Mouse (Mus musculus) right cerebral cortex, adult 2 months (tissue): ENCODE measurements around the gene Sntg2.
A peak's percentile ranks its signal among the peaks of the same experiment; 100 is the strongest.

Experiments used
- DNase-seq, 2 experiments: peaks; one replicate each; pipeline ENCODE4 v3.0.0; 2021 to 2022; ENCODE audit warnings: low spot score in 2 of 2

Sntg2 gene

GRCm38 (mm10) chr12:30283741-30284140 is 89.4 kb downstream of the Sntg2 start:
- no peak for DNase-seq

DNA sequence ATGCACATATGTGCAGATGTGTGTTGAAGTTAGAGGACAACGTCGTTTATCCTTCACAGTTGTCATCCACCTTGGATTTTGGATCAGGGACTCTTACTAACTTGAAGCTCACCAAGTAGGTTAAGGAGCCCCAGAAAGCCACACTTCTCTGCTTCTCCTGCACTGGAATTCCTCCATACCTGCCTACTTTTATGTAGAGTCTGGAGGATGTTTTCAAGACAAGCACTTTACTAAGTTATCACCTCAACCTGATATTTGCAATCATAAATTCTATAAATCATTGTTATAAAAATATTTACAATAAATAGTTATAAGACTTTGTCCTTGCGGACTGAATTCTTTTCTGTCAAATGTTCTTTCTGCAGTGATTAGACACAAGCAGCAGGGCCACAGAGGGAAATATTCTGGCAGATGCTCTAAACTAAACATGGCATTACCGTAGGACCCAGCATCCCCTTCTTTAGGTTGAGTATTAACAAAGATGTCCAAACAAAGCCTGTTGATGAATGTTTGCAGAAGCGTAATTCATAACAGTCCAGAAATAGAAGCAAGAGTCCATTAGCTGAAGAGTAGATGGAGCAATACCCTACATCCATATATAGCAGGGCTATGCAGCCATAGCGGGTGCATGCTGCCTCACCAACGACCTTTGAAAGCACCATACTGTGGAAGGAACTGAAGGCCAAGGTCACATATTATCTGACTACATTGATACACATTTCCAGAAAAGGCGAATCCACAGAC is 100.8 kb downstream of the Sntg2 start:
- DNase-seq, result no peak

- no peak for DNase-seq
Measured at GRCm38 (mm10) chr12:30264206-30264605, 109.0 kb downstream of the Sntg2 start.

DNA sequence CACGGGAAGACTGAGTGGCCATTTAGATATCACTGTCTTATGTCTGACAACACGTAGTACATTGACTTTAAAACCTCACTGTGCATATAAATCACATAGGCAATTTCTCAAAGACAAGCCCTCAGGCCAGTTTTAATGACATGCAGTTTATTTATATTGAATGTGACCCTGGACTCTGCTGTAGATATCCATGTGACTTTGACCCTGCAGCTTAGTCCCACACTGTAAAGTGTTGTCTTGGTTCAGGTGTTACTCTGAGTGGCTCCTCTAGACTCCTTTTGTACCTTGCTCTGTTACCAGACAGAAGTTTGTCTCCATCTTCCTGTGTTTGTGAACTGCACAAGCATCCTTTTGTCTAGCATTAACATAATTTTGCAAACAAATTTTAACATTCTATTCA is 112.0 kb downstream of the Sntg2 start:
- no peak for DNase-seq

- DNase-seq, result no peak
Measured at GRCm38 (mm10) chr12:30258641-30259040, 114.5 kb downstream of the Sntg2 start.

DNA sequence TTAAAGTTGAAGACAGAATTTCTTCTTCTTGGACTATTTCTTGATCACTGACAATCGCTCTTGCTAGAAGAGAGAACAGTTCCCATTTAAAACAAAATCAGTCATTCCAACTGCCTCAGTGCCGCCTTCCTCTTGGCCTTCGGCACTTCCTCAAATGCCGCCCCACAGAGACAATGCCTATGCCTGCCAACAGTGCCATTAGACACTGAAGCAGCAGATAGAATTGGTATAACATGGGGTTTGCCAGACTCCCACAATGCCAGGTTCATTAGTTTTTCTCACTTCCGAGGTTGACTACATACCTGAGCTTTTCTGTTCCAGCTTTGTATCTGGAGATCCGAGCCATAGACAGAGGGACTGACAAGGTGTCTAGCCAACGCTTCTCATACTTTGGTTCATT is 115.5 kb downstream of the Sntg2 start:
- no peak for DNase-seq

- no peak for DNase-seq
Measured at GRCm38 (mm10) chr12:30256207-30256606, 117.0 kb downstream of the Sntg2 start.

DNA sequence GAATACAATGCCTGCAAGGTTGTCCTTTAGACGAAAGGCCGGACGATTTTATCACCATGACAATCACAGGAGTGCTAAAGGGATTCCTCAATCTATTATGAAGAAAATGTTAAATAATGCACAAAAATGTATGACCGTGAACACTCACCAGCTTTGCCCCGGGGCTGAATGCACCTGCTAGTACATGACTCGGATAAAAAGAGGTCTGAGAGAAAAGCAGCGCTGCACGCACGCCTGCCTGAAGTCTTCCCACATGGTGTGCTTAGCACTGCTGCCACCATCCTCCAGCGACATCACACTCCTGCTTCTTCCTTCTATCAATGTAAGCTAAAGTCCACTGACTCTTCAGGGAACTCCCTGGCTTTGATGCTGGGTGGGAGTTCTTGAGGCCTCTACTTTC is 118.6 kb downstream of the Sntg2 start:
- no peak for DNase-seq

GRCm38 (mm10) chr12:30252381-30252780 is 120.8 kb downstream of the Sntg2 start:
- DNase-seq, result no peak

DNA sequence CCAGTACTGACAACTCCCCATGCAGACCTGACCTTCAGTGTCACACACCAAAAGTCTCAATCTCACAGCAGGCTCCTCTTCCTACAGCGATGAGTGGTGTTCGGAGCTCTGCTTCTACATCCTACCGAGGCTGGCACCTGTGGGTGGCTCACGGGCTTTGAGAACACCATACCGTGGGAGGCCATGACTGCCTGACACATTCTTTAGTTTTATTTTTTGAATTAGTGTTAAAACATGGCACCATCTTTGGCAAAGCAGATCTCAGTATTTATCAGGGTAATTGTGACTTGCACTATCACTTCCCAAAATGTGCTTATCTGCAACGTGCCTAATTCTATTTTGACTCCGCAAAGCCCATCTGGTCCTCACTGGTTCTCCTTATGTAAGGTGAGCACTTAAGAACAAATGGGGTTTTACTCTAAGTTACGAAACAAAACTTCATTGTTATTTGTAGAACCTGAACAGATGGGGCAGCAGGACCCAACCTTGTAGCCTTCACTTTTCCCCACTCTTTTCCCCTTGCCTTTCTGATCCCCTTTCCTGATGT is 121.8 kb downstream of the Sntg2 start:
- DNase-seq, result peak in 1 of 2 experiments; percentile 46

- no peak for DNase-seq
Measured at GRCm38 (mm10) chr12:30249068-30249467, 124.1 kb downstream of the Sntg2 start.

- peak; percentile 48 to 58 for DNase-seq
Measured at GRCm38 (mm10) chr12:30246286-30246945, 126.8 kb downstream of the Sntg2 start.

GRCm38 (mm10) chr12:30244194-30244593 is 129.0 kb downstream of the Sntg2 start:
- peak; percentile 52 to 65 for DNase-seq

DNA sequence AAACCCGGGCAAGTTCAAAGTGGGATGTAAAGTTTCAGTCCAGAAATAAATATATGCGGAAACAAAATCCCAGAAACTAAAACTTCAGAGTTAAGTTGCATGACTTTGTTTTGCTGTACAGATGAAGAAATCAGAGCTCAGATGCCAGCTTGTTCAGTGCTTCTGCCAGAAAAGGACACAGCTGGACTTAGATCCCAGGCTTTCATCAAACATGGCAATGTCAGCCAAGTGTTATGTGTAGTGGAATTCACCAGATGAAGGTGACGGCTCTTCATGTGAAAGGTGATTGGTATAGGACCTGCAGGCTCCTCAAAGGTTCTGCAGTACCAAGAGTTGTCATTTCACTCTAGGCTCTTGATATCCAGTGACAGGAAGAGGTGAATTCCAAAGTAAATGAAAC is 132.3 kb downstream of the Sntg2 start:
- no peak for DNase-seq

DNA sequence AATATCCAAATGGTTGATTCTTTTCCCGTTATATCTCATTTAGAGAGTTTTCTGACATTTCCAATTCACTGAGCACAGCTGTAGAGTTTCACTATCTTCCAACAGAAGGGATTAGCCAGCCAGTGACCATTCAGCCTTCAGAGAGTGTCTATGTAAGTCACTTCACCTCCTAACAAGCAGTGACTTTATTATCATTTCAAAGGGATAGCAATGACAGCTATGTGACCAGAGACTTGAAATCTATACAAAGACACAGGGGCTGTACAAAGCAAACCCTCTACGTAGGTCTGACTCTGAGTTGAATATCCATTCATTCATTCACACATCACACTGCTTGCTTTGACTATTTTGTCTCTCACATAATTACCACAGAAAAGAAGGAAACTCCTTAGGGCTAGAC is 138.2 kb downstream of the Sntg2 start:
- DNase-seq, result no peak

- no peak for DNase-seq
Measured at GRCm38 (mm10) chr12:30228004-30228403, 145.2 kb downstream of the Sntg2 start.

DNA sequence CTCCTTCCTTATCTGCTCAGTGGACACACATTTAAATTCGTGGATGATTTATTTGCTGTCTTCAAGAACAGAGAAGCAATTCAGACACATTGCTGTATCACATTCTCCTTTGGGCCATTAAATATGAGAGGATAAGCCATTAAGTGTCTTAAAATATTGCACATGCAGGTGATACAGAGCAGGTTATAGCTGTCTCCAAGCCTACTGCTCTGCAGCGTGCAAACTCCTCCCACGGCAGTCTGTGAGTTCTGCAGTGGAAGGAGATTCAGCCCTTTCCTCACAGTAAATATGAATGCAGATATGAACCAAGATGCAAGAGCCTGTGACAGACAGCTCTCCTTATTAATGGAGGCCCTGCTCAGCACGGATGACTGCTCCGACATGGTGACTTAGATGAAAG is 146.9 kb downstream of the Sntg2 start:
- no peak for DNase-seq

- no peak for DNase-seq
Measured at GRCm38 (mm10) chr12:30216762-30217441, 156.3 kb downstream of the Sntg2 start.

DNA sequence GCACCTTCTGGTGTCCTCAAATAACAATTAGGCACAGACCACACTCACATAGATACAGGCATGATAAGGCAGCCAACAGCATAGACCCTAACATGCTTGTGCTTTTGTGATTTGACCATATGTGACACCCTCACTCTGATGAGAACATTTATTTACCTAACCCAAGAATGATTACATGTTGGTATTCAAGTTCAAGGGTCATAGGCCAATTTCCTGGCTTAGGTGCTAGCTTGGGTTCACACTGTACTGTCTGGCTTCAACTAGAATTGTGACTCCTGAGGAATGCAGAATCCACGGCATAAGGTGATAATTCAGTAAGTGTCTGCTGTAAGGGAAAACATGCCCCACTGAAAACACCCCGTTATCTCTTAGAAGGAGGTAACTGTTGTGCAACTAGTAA is 158.4 kb downstream of the Sntg2 start:
- no peak for DNase-seq

- DNase-seq, result no peak
Measured at GRCm38 (mm10) chr12:30210388-30210787, 162.8 kb downstream of the Sntg2 start.

DNA sequence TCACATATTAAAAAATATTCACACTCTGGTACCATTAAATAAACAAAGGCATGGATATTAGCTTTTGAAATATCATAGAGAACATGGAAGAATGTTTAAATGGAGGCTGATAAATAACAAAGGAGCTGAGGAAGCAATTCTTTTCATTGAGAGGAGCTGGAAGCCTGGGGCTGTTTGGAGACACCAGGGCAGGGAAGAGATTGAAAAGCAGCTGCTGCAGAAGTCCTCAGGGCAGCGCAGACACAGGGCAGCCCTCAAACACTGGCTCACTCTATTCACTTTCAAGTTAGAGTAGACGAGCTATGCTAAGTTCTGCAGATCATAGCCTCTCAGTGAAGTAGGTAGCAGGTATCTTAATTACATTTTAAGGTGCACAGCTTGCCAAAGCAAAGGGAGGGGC is 164.6 kb downstream of the Sntg2 start:
- DNase-seq, result no peak

DNA sequence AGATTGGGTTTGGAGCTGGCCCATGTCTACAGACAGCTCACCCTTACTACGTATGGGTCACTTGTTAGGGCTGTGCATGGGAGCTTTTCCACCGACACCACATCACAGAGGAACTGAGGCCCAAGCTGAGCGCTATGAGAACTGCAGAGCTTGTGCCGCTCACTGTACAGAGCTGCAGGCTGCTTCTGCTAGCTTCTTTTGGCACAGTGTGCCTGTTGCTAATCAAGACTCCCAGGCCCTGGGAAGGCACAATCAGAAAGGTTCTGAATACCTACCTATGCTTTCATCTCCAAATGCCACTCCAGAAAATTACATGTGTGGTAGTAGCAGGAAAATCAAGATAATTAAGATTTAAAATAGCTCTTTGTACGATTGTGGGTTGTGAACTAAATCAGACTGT is 165.1 kb downstream of the Sntg2 start:
- DNase-seq, result no peak

DNA sequence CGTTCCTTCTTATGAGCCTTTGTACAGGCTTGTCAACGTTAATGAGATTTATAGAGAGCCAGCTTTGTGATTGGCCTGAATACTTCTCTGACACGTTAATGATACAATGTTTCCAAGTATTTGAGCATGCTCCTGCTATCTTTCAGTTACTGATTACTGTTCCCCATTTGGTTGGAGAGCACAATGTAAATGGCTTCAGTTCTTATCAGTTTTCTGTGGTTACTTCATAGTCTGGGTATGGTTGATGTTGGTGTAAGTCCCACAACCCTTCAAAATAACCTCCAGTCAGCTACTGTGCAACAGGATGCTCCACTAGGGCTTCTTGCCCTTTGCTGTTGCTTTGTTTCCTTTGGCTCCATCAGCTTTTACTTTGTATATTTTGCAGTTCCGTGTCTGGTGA is 168.7 kb downstream of the Sntg2 start:
- DNase-seq, result no peak
